Mouse (Mus musculus) MEL (cell line): ENCODE results near the gene Trf. TPM values are rescaled to one million over a fixed set of nuclear protein-coding genes. Genes with fewer than 3 reads are reported as not detected.

ENCODE experiments used
- DNase-seq: peaks from one replicate; pipeline ENCODE4 v3.0.0; 2011; ENCODE audit warnings: low read depth, low spot score
- H3K27ac ChIP-seq: 2 replicates; pipeline ENCODE4 v1.5.1; 2012; ENCODE audit warnings: low read depth, mild to moderate bottlenecking, control low read depth, low read length, moderate library complexity; ENCODE audit not compliant: control insufficient read depth
- H3K27me3 ChIP-seq, 2 experiments: fragments of 150-350 bp in 1 of 2; sonication (generic) in 1 of 2; 2 replicates each; pipeline ENCODE4 v1.6.1; 2012; ENCODE audit warnings: low read length in 2 of 2, mild to moderate bottlenecking in 2 of 2, improper control_type of control experiment in 1 of 2, moderate library complexity in 1 of 2; ENCODE audit not compliant: insufficient read depth in 2 of 2, control insufficient read depth in 1 of 2
- H3K36me3 ChIP-seq, 2 experiments: 2 replicates each; pipeline ENCODE4 v1.6.1; 2012 to 2014; ENCODE audit warnings: low read length in 2 of 2, improper control_type of control experiment in 1 of 2, inconsistent platforms in 1 of 2, mild to moderate bottlenecking in 1 of 2; ENCODE audit not compliant: insufficient read depth in 2 of 2, control insufficient read depth in 1 of 2
- H3K4me1 ChIP-seq, 2 experiments: fragments of 150-350 bp in 1 of 2; sonication (generic) in 1 of 2; 2 replicates each; pipeline ENCODE4 v1.6.1; 2012; ENCODE audit warnings: low read length in 2 of 2, improper control_type of control experiment in 1 of 2, mild to moderate bottlenecking in 1 of 2; ENCODE audit not compliant: insufficient read depth in 2 of 2, control insufficient read depth in 1 of 2
- H3K4me3 ChIP-seq, 2 experiments: fragments of 150-350 bp in 1 of 2; sonication (generic) in 1 of 2; 2 replicates each; pipeline ENCODE4 v1.5.1; 2012; ENCODE audit warnings: low read depth in 2 of 2, low read length in 2 of 2, mild to moderate bottlenecking in 2 of 2, moderate library complexity in 2 of 2, control low read depth in 1 of 2, improper control_type of control experiment in 1 of 2; ENCODE audit not compliant: control insufficient read depth in 1 of 2, insufficient read depth in 1 of 2
- H3K79me2 ChIP-seq: 2 replicates; pipeline ENCODE4 v1.6.1; 2012; ENCODE audit warnings: mild to moderate bottlenecking, low read length, moderate library complexity; ENCODE audit not compliant: control insufficient read depth, poor library complexity, insufficient read depth
- H3K9ac ChIP-seq: 2 replicates; pipeline ENCODE4 v1.6.1; 2012; ENCODE audit warnings: low read depth, mild to moderate bottlenecking, control low read depth, low read length, moderate library complexity; ENCODE audit not compliant: control insufficient read depth, poor library complexity, severe bottlenecking
- H3K9me3 ChIP-seq: fragments of 150-350 bp; sonication (generic); replicated peaks from 2 replicates; pipeline ENCODE4 v1.6.1; 2012; ENCODE audit warnings: mild to moderate bottlenecking, low read length, improper control_type of control experiment, moderate library complexity; ENCODE audit not compliant: insufficient read depth
- CHD2 ChIP-seq: IDR thresholded peaks from 2 replicates; pipeline ENCODE4 v1.6.1; 2011; ENCODE audit warnings: low read length, improper control_type of control experiment
- CTCF ChIP-seq, 3 experiments: IDR thresholded peaks in 2 of 3; conservative IDR thresholded peaks in 1 of 3; 2 replicates each; pipeline ENCODE4 v1.5.1; 2011 to 2012; ENCODE audit warnings: low read length in 3 of 3, low read depth in 2 of 3, mild to moderate bottlenecking in 2 of 3, improper control_type of control experiment in 1 of 3, inconsistent platforms in 1 of 3, mixed read lengths in 1 of 3, moderate library complexity in 1 of 3; ENCODE audit not compliant: control insufficient read depth in 1 of 3, insufficient read depth in 1 of 3, poor library complexity in 1 of 3, severe bottlenecking in 1 of 3
- ELF1 ChIP-seq: IDR thresholded peaks from 2 replicates; pipeline ENCODE4 v1.6.1; 2014; ENCODE audit warnings: low read depth, mild to moderate bottlenecking, inconsistent platforms, low read length, improper control_type of control experiment, moderate library complexity
- ETS1 ChIP-seq: IDR thresholded peaks from 2 replicates; pipeline ENCODE4 v1.6.1; 2012; ENCODE audit warnings: low read depth, mild to moderate bottlenecking, inconsistent platforms, low read length, improper control_type of control experiment, moderate library complexity
- HCFC1 ChIP-seq: IDR thresholded peaks from 2 replicates; pipeline ENCODE4 v1.6.1; 2012; ENCODE audit warnings: low read depth, mild to moderate bottlenecking, inconsistent platforms, low read length, improper control_type of control experiment, moderate library complexity
- JUND ChIP-seq: IDR thresholded peaks from 2 replicates; pipeline ENCODE4 v1.6.1; 2011; ENCODE audit warnings: low read depth, mild to moderate bottlenecking, improper control_type of control experiment, low read length
- KAT2A ChIP-seq: conservative IDR thresholded peaks from 2 replicates; pipeline ENCODE4 v1.6.1; 2012; ENCODE audit warnings: low read depth, low read length, improper control_type of control experiment, inconsistent platforms
- MAFK ChIP-seq: IDR thresholded peaks from 2 replicates; pipeline ENCODE4 v1.6.1; 2011; ENCODE audit warnings: low read depth, mild to moderate bottlenecking, low read length, improper control_type of control experiment, borderline replicate concordance
- MAZ ChIP-seq: IDR thresholded peaks from 2 replicates; pipeline ENCODE4 v1.6.1; 2012; ENCODE audit warnings: low read depth, mild to moderate bottlenecking, inconsistent platforms, low read length, improper control_type of control experiment
- MEF2A ChIP-seq: IDR thresholded peaks from 2 replicates; pipeline ENCODE4 v1.6.1; 2014; ENCODE audit warnings: low read depth, mild to moderate bottlenecking, inconsistent platforms, low read length, improper control_type of control experiment; ENCODE audit not compliant: poor library complexity, insufficient replicate concordance, severe bottlenecking; ENCODE audit errors: extremely low read depth
- MXI1 ChIP-seq: IDR thresholded peaks from 2 replicates; pipeline ENCODE4 v1.6.1; 2011; ENCODE audit warnings: mild to moderate bottlenecking, low read depth, low read length, improper control_type of control experiment
- MYC ChIP-seq: IDR thresholded peaks from 2 replicates; pipeline ENCODE4 v1.6.1; 2011; ENCODE audit warnings: low read depth, mild to moderate bottlenecking, low read length, improper control_type of control experiment, moderate library complexity
- NRF1 ChIP-seq: IDR thresholded peaks from 2 replicates; pipeline ENCODE4 v1.6.1; 2014; ENCODE audit warnings: low read depth, mild to moderate bottlenecking, inconsistent platforms, low read length, improper control_type of control experiment, moderate library complexity; ENCODE audit not compliant: poor library complexity, insufficient read depth, severe bottlenecking
- POLR2A ChIP-seq, 2 experiments: IDR thresholded peaks; 2 replicates each; pipeline ENCODE4 v1.6.1; 2011 to 2012; ENCODE audit warnings: low read length in 2 of 2, mild to moderate bottlenecking in 2 of 2, control low read depth in 1 of 2, improper control_type of control experiment in 1 of 2, low read depth in 1 of 2, moderate library complexity in 1 of 2; ENCODE audit not compliant: control insufficient read depth in 1 of 2, insufficient read depth in 1 of 2, poor library complexity in 1 of 2
- RAD21 ChIP-seq: IDR thresholded peaks from 2 replicates; pipeline ENCODE4 v1.6.1; 2011; ENCODE audit warnings: mild to moderate bottlenecking, low read depth, low read length, improper control_type of control experiment
- RCOR1 ChIP-seq: IDR thresholded peaks from 2 replicates; pipeline ENCODE4 v1.6.1; 2012; ENCODE audit warnings: low read depth, mild to moderate bottlenecking, inconsistent platforms, low read length, improper control_type of control experiment
- SIN3A ChIP-seq: IDR thresholded peaks from 2 replicates; pipeline ENCODE4 v1.6.1; 2012; ENCODE audit warnings: low read length, improper control_type of control experiment, inconsistent platforms
- SMC3 ChIP-seq: IDR thresholded peaks from 2 replicates; pipeline ENCODE4 v1.6.1; 2011; ENCODE audit warnings: low read depth, low read length, improper control_type of control experiment
- TAL1 ChIP-seq: IDR thresholded peaks from 2 replicates; pipeline ENCODE4 v1.6.1; 2012; ENCODE audit warnings: mild to moderate bottlenecking, inconsistent platforms, low read length, moderate library complexity, mixed read lengths
- TBP ChIP-seq: IDR thresholded peaks from 2 replicates; pipeline ENCODE4 v1.8.0; 2011; ENCODE audit warnings: low read depth, low read length, improper control_type of control experiment
- TCF12 ChIP-seq: IDR thresholded peaks from 2 replicates; pipeline ENCODE4 v1.6.1; 2014; ENCODE audit warnings: low read depth, mild to moderate bottlenecking, inconsistent platforms, low read length, improper control_type of control experiment, moderate library complexity
- UBTF ChIP-seq: IDR thresholded peaks from 2 replicates; pipeline ENCODE4 v1.6.1; 2012; ENCODE audit warnings: low read depth, mild to moderate bottlenecking, inconsistent platforms, low read length, improper control_type of control experiment, moderate library complexity, borderline replicate concordance; ENCODE audit not compliant: insufficient read depth
- USF1 ChIP-seq: IDR thresholded peaks from 2 replicates; pipeline ENCODE4 v1.6.1; 2014; ENCODE audit warnings: low read depth, mild to moderate bottlenecking, inconsistent platforms, low read length, improper control_type of control experiment, moderate library complexity
- USF2 ChIP-seq, 2 experiments: IDR thresholded peaks; 2 replicates each; pipeline ENCODE4 v1.6.1; 2011 to 2012; ENCODE audit warnings: improper control_type of control experiment in 2 of 2, low read length in 2 of 2, borderline replicate concordance in 1 of 2, inconsistent platforms in 1 of 2, low read depth in 1 of 2, mild to moderate bottlenecking in 1 of 2; ENCODE audit not compliant: insufficient read depth in 1 of 2
- ZC3H11A ChIP-seq: IDR thresholded peaks from 2 replicates; pipeline ENCODE4 v1.6.1; 2012; ENCODE audit warnings: low read depth, mild to moderate bottlenecking, inconsistent platforms, low read length, improper control_type of control experiment
- ZNF384 ChIP-seq: IDR thresholded peaks from 2 replicates; pipeline ENCODE4 v1.6.1; 2012; ENCODE audit warnings: low read depth, mild to moderate bottlenecking, inconsistent platforms, low read length, improper control_type of control experiment
- polyA plus RNA-seq, 2 experiments: library from polyadenylated mRNA; stranded (reverse) in 1 of 2; unstranded in 1 of 2; fragments of >175 nt in 1 of 2; fragments of >200 nt in 1 of 2; gene quantifications; 2 replicates each; pipeline versions ENCODE4 v1.2.1 to v1.2.4; 2012; ENCODE audit warnings: low replicate concordance in 2 of 2, low read depth in 1 of 2; ENCODE audit not compliant: insufficient read length in 2 of 2, insufficient read depth in 1 of 2, missing spikeins in 1 of 2
- total RNA-seq: library from RNA; depleted of rRNA; stranded (reverse); fragments of 300-350 nt; gene quantifications from 2 replicates; pipeline ENCODE4 v1.2.3, GENCODE M21; 2012

The Trf gene
- total and polyA plus RNA-seq, 3 experiments = not detected

- Histone ChIP-seq H3K36me3 (no peaks in the 10 kb centered on the region), H3K27me3 (no peaks in the 10 kb centered on the region), H3K79me2 (no peaks in the 10 kb centered on the region), H3K27ac (no peak overlapping the region), H3K9me3 (no peaks in the 10 kb centered on the region), H3K9ac (no peak overlapping the region), H3K4me1 (0 out of 4 replicates have a peak, but pooled peaks cover 0 to 3% of the 10 kb centered on the region in 2 experiments), H3K4me3 (no peak overlapping the region)
- TF ChIP-seq USF2 (IDR thresholded peaks at IDR 0.05; ENCODE audit: borderline replicate concordance in 1 of 2, insufficient read depth in 1 of 2, low read depth in 1 of 2, low read length in 2 of 2) = no peak
- no peak for TF ChIP-seq TCF12
- no peak for DNase-seq
Measured at GRCm38 (mm10) chr9:103226806-103227205, 3.4 kb downstream of the Trf start.

GRCm38 (mm10) chr9:103225464-103225863 is 4.8 kb downstream of the Trf start:
- no peak overlapping the region for H3K9ac ChIP-seq
- no peaks in the 10 kb centered on the region for H3K27me3 ChIP-seq
- no peaks in the 10 kb centered on the region for H3K9me3 ChIP-seq
- TF ChIP-seq ELF1 (no peak), MAZ (0 out of 2 replicates have a peak, but pooled peaks have one; percentile 24), MEF2A (no peak), SIN3A (no peak), RAD21 (peak; percentile 71), TAL1 (no peak), ZC3H11A (peak; percentile 55), MXI1 (no peak), CTCF (IDR thresholded peaks at IDR 0.05 in 2 of 3, conservative IDR thresholded peaks at IDR 0.05 in 1 of 3; ENCODE audit: control insufficient read depth in 1 of 3, insufficient read depth in 1 of 3, low read depth in 2 of 3, low read length in 3 of 3, poor library complexity in 1 of 3, severe bottlenecking in 1 of 3) (peak; percentile 48 to 71 (median 59)), NRF1 (no peak), SMC3 (peak; percentile 76), KAT2A (no peak)
- no peaks in the 10 kb centered on the region for H3K36me3 ChIP-seq
- no peaks in the 10 kb centered on the region for H3K79me2 ChIP-seq
- H3K27ac ChIP-seq = no peak overlapping the region
- no peak overlapping the region for H3K4me3 ChIP-seq
- H3K4me1 ChIP-seq = 0 out of 4 replicates have a peak, but pooled peaks cover 0 to under 1% of the 10 kb centered on the region in 2 experiments
- peak; percentile 46 for DNase-seq

- Histone ChIP-seq H3K4me3 (no peak overlapping the region), H3K9me3 (no peaks in the 10 kb centered on the region), H3K9ac (no peak overlapping the region), H3K27ac (no peak overlapping the region), H3K36me3 (no peaks in the 10 kb centered on the region), H3K79me2 (no peaks in the 10 kb centered on the region), H3K27me3 (no peaks in the 10 kb centered on the region), H3K4me1 (no peaks in the 10 kb centered on the region)
- TF ChIP-seq SIN3A (no peak), CHD2 (no peak), NRF1 (no peak), RCOR1 (no peak), MXI1 (no peak), TBP (no peak), SMC3 (no peak), HCFC1 (no peak), ZNF384 (no peak), USF1 (no peak), POLR2A (IDR thresholded peaks at IDR 0.05; ENCODE audit: control insufficient read depth in 1 of 2, insufficient read depth in 1 of 2, low read depth in 1 of 2, low read length in 2 of 2, poor library complexity in 1 of 2) (no peak), MYC (no peak), JUND (no peak), MAFK (no peak), UBTF (no peak), ETS1 (no peak)
- DNase-seq = no peak
Measured at GRCm38 (mm10) chr9:103224721-103225120, 5.5 kb downstream of the Trf start.
